Mouse (Mus musculus): Measurements from ENCODE around the gene Gm11034. TPM values are rescaled to one million over a fixed set of nuclear protein-coding genes. Genes with fewer than 3 reads are reported as not detected.

Gm11034 gene
- polyA plus RNA-seq, 1 experiment: not detected

GRCm38 (mm10) chr8:72242226-72242625 lies 28.8 kb upstream of the Gm11034 start:
- TF ChIP-seq POLR2A (IDR thresholded peaks at IDR 0.05; ENCODE audit: low read depth, low read length) (no peak), CTCF (IDR thresholded peaks at IDR 0.05; ENCODE audit: borderline replicate concordance, insufficient read depth, low read length) (no peak)
- no peak overlapping the region for H3K4me3 ChIP-seq (ENCODE audit: insufficient read depth, low read length)
- peaks cover 2% of the 10 kb centered on the region for H3K4me1 ChIP-seq (ENCODE audit: control insufficient read depth, insufficient read depth, low read length)
- H3K27ac ChIP-seq (ENCODE audit: insufficient read depth, low read length): no peak overlapping the region

- Histone ChIP-seq H3K27ac (ENCODE audit: insufficient read depth, low read length) (no peak overlapping the region), H3K4me1 (ENCODE audit: control insufficient read depth, insufficient read depth, low read length) (peaks cover 2% of the 10 kb centered on the region), H3K4me3 (ENCODE audit: insufficient read depth, low read length) (peak overlapping the region; percentile 80)
- TF ChIP-seq POLR2A (IDR thresholded peaks at IDR 0.05; ENCODE audit: low read depth, low read length) (no peak), CTCF (IDR thresholded peaks at IDR 0.05; ENCODE audit: borderline replicate concordance, insufficient read depth, low read length) (no peak)
These were observed 27.5 kb upstream of the Gm11034 start for GRCm38 (mm10) chr8:72240951-72241350.

DNA sequence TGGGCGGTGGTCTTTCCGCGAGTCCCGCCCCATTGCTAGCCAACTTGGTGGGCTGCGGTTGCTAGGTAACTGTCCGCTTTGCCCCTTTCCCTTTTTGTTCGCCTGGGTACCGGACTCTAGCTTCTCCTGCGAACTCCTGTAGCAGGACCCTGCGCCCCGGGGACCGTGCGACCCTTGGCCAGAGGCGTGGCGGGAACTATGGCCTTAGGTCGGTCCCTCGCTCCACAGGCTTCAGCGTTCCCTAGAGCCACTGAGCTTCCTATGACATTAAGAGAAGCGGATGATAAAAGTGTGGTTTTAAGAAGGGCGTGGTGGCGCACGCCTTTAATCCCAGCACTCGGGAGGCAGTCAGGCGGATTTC lies 26.9 kb upstream of the Gm11034 start:
- Histone ChIP-seq H3K4me1 (ENCODE audit: control insufficient read depth, insufficient read depth, low read length) (peaks cover 2% of the 10 kb centered on the region), H3K4me3 (ENCODE audit: insufficient read depth, low read length) (peak overlapping the region; percentile 80), H3K27ac (ENCODE audit: insufficient read depth, low read length) (peak overlapping the region; percentile 15; the same call in 1 of the 2 replicates)
- TF ChIP-seq CTCF (IDR thresholded peaks at IDR 0.05; ENCODE audit: borderline replicate concordance, insufficient read depth, low read length) (no peak), POLR2A (IDR thresholded peaks at IDR 0.05; ENCODE audit: low read depth, low read length) (no peak)

DNA sequence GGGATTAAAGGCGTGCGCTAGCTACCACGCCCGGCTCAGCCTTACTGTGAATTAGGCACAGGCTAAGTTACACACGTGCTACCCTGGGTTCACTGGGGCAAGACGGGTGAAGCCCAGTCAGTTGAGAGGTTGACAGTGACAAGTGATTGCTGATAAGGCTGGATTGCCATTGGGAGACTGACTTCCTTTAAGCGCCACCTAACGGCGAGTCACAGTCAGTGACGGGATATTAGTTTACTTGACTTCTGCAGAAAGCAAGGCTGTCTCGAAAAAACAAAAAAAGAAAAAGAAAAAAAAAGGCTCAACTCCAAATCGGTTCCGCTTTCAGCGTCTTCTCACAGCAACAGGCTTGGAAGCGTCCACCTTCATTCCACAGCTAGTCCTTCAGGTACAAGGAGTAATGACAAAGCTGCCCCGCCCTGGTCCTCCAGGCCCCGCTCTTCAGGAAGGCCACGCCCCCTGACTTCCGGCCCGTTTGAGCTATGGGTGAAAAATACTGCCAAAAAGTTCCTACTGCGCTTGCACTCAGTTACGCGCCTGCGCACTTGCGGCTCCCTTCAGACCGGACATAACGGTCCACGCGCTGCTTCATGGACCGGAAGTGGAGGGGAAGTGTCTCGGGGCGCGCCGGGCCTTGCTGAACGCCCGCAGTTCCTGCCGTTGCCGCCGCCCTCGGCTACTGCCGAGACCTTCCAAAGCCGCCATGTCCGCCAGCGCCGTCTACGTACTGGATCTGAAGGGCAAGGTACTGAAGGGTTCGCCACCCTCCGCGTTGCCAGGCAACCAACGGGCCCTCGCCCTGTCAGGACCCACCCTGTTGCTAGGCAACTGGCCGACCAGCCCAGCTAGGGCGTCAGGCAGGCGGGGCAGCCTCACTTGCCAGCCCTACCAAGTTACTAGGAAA lies 26.3 kb upstream of the Gm11034 start, which contains the start of gene Ap1m1:
Gene Ap1m1, plus strand, starts transcription at position 520 of the 904 bp plus-strand sequence.
- Histone ChIP-seq H3K4me1 (ENCODE audit: control insufficient read depth, insufficient read depth, low read length) (peaks cover 2% of the 10 kb centered on the region), H3K27ac (ENCODE audit: insufficient read depth, low read length) (peak within 1 kb of the TSS; percentile 95), H3K4me3 (ENCODE audit: insufficient read depth, low read length) (peak within 1 kb of the TSS; percentile 80)
- peak; percentile 55 for TF ChIP-seq POLR2A (IDR thresholded peaks at IDR 0.05; ENCODE audit: low read depth, low read length)
- TF ChIP-seq CTCF (IDR thresholded peaks at IDR 0.05; ENCODE audit: borderline replicate concordance, insufficient read depth, low read length): peak; percentile 56; the same call in 1 of the 2 replicates

GRCm38 (mm10) chr8:72222656-72223055 lies 9.2 kb upstream of the Gm11034 start:
- Histone ChIP-seq H3K4me3 (ENCODE audit: insufficient read depth, low read length) (no peak overlapping the region), H3K27ac (ENCODE audit: insufficient read depth, low read length) (no peak overlapping the region), H3K4me1 (ENCODE audit: control insufficient read depth, insufficient read depth, low read length) (no peaks in the 10 kb centered on the region)
- TF ChIP-seq CTCF (IDR thresholded peaks at IDR 0.05; ENCODE audit: borderline replicate concordance, insufficient read depth, low read length) (no peak), POLR2A (IDR thresholded peaks at IDR 0.05; ENCODE audit: low read depth, low read length) (no peak)

DNA sequence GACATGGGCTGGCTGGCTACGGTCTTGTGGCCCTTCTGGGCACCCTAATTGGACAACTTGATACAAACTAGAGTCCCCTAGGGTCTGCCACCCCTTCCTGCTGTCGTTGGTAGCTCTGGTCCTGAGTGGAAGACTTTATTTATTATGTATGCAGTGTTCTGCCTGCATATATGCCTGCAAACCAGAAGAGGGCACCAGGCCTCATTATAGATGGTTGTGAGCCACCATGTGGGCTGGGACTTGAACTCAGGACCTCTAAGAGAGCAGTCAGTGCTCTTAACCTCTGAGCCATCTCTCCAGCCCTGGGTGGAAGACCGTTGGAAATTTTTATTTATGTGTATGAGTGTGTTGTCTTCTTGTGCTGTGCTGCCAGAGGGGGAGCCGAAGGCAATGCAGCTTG lies 7.3 kb upstream of the Gm11034 start:
- H3K4me1 ChIP-seq (ENCODE audit: control insufficient read depth, insufficient read depth, low read length): no peaks in the 10 kb centered on the region
- H3K27ac ChIP-seq (ENCODE audit: insufficient read depth, low read length): no peak overlapping the region
- TF ChIP-seq POLR2A (IDR thresholded peaks at IDR 0.05; ENCODE audit: low read depth, low read length) (no peak), CTCF (IDR thresholded peaks at IDR 0.05; ENCODE audit: borderline replicate concordance, insufficient read depth, low read length) (no peak)
- H3K4me3 ChIP-seq (ENCODE audit: insufficient read depth, low read length): peak overlapping the region; percentile 88

DNA sequence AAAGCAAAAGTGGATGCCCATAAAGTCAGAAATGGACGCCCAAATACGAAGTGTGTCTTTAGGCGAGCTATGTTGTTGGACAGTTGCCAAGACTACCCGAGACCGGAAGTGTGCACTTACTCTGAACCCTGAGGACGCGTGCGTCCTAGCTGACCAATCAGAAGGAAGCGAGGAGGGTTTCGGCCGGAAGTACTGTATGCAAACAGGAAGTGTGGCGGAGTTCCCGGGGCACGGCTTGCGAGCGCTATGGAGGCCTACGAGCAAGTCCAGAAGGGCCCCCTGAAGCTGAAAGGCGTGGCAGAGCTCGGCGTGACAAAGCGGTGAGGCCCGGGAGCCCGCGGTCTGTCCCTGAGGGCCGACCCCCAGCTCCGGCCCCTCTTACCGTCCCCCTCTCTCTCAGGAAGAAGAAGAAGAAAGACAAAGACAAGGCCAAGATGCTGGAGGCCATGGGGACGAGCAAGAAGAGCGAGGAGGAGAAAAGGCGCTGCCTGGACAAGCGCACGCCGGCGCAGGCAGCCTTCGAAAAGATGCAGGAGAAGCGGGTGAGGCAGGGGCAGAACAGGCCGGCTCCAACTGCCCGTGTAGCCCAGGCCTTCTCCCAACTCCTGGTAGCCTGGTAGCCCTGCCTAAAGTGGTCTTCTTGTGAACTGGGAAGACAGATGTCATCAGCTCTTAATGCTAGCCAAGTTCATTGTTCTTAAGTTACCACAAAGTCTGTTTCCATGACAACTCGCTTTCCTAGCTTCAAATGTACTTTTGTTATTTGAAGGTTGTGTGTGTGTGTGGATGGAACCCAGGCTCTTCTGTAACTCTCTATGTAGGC lies 6.3 kb upstream of the Gm11034 start, which contains the start of gene Fam32a:
Gene Fam32a, plus strand, starts transcription at position 190 of the 823 bp plus-strand sequence.
- Histone ChIP-seq H3K4me1 (ENCODE audit: control insufficient read depth, insufficient read depth, low read length) (no peaks in the 10 kb centered on the region), H3K27ac (ENCODE audit: insufficient read depth, low read length) (peak within 1 kb of the TSS; percentile 19; the same call in 1 of the 2 replicates), H3K4me3 (ENCODE audit: insufficient read depth, low read length) (peak within 1 kb of the TSS; percentile 88)
- TF ChIP-seq CTCF (IDR thresholded peaks at IDR 0.05; ENCODE audit: borderline replicate concordance, insufficient read depth, low read length): no peak
- TF ChIP-seq POLR2A (IDR thresholded peaks at IDR 0.05; ENCODE audit: low read depth, low read length): peak; percentile 54

DNA sequence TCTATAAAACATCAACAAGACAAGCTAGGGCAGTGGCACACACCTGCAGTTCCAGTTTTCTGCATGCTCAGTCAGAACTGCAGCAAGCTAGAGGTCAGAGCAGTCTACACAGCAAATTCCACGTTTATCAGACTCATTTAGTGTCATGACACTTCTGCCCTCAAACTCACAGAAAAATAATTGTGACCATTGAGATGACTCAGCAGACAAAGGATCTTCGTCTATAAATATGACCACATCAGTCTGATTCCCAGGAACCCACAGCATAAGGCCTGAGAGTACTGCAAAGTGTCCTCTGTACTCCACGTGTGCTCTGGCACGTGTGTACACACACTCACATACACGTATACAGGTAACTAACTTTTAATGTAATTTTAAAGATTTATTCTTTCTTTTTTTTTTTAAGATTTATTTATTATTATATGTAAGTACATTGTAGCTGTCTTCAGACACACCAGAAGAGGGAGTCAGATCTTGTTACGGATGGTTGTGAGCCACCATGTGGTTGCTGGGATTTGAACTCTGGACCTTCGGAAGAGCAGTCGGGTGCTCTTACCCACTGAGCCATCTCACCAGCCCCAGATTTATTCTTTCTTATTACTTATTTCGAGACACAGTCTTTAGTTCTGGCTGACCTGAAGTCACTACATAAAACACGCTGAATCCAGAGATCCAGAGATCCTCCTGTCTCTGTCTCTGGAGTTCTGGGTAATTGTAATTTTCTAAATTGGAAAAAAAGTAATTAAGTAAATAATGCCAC lies 5.5 kb upstream of the Gm11034 start:
- Histone ChIP-seq H3K4me1 (ENCODE audit: control insufficient read depth, insufficient read depth, low read length) (no peaks in the 10 kb centered on the region), H3K27ac (ENCODE audit: insufficient read depth, low read length) (no peak overlapping the region), H3K4me3 (ENCODE audit: insufficient read depth, low read length) (no peak overlapping the region)
- TF ChIP-seq CTCF (IDR thresholded peaks at IDR 0.05; ENCODE audit: borderline replicate concordance, insufficient read depth, low read length): no peak
- no peak for TF ChIP-seq POLR2A (IDR thresholded peaks at IDR 0.05; ENCODE audit: low read depth, low read length)

- no peak overlapping the region for H3K27ac ChIP-seq (ENCODE audit: insufficient read depth, low read length)
- no peak overlapping the region for H3K4me3 ChIP-seq (ENCODE audit: insufficient read depth, low read length)
- no peak for TF ChIP-seq CTCF (IDR thresholded peaks at IDR 0.05; ENCODE audit: borderline replicate concordance, insufficient read depth, low read length)
- TF ChIP-seq POLR2A (IDR thresholded peaks at IDR 0.05; ENCODE audit: low read depth, low read length): no peak
- H3K4me1 ChIP-seq (ENCODE audit: control insufficient read depth, insufficient read depth, low read length): no peaks in the 10 kb centered on the region
These were observed 2.4 kb upstream of the Gm11034 start for GRCm38 (mm10) chr8:72215871-72216270.
